Mouse (Mus musculus) liver, embryonic 15.5 days (tissue): ENCODE data around the gene Mmaa. TPM values are rescaled to one million over a fixed set of nuclear protein-coding genes. Genes with fewer than 3 reads are reported as not detected.
A peak's percentile ranks its signal among the peaks of the same experiment; 100 is the strongest.

ENCODE experiments used
- ATAC-seq: fragments of 200-750 bp; cut with Nextera tagmentation; 2 replicates; pipeline ENCODE4 v1.8.0; 2017; ENCODE audit warnings: moderate number of reproducible peaks, mild to moderate bottlenecking, moderate library complexity; ENCODE audit not compliant: insufficient read depth
- H3K27ac ChIP-seq: fragments of 300-500 bp; sonication (generic); replicated peaks from 2 replicates; pipeline ENCODE4 v1.5.1; 2015; ENCODE audit warnings: mild to moderate bottlenecking, inconsistent platforms
- H3K27me3 ChIP-seq: fragments of 300-500 bp; sonication (generic); 2 replicates; pipeline ENCODE4 v1.6.1; 2015; ENCODE audit warnings: mild to moderate bottlenecking, inconsistent platforms
- H3K36me3 ChIP-seq: fragments of 300-500 bp; sonication (generic); replicated peaks from 2 replicates; pipeline ENCODE4 v1.6.1; 2015; ENCODE audit warnings: moderate library complexity, mild to moderate bottlenecking, inconsistent platforms
- H3K4me1 ChIP-seq: fragments of 300-500 bp; sonication (generic); replicated peaks from 2 replicates; pipeline ENCODE4 v1.6.1; 2015; ENCODE audit warnings: inconsistent platforms
- H3K4me2 ChIP-seq: fragments of 300-500 bp; sonication (generic); 2 replicates; pipeline ENCODE4 v1.6.1; 2015; ENCODE audit warnings: moderate library complexity, mild to moderate bottlenecking, inconsistent platforms
- H3K4me3 ChIP-seq: fragments of 300-500 bp; sonication (generic); replicated peaks from 2 replicates; pipeline ENCODE4 v1.5.1; 2015; ENCODE audit warnings: mild to moderate bottlenecking, inconsistent platforms
- H3K9ac ChIP-seq: fragments of 300-500 bp; sonication (generic); 2 replicates; pipeline ENCODE4 v1.6.1; 2015; ENCODE audit warnings: moderate library complexity, mild to moderate bottlenecking, inconsistent platforms
- H3K9me3 ChIP-seq: fragments of 300-500 bp; sonication (generic); replicated peaks from 2 replicates; pipeline ENCODE4 v1.6.1; 2016; ENCODE audit warnings: inconsistent platforms
- WGBS: fragments of 180-500 bp; shearing (Covaris S2); methylation state at CpG from one replicate; pipeline ENCODE4 v1.1.7; 2015; ENCODE audit warnings: mixed read lengths; ENCODE audit not compliant: insufficient replicate concordance; 5-methylcytosine and 5-hydroxymethylcytosine counted together
- polyA plus RNA-seq: library from polyadenylated mRNA; unstranded; fragments of >200 nt; fragmentation: Nextera tagmentation; extraction: Ambion mirVana; gene quantifications from 2 replicates; pipeline ENCODE4 v1.2.1, GENCODE M21; 2015

Gene Mmaa
- polyA plus RNA-seq, 1 experiment from 2014 or later, result 5.3 TPM

DNA sequence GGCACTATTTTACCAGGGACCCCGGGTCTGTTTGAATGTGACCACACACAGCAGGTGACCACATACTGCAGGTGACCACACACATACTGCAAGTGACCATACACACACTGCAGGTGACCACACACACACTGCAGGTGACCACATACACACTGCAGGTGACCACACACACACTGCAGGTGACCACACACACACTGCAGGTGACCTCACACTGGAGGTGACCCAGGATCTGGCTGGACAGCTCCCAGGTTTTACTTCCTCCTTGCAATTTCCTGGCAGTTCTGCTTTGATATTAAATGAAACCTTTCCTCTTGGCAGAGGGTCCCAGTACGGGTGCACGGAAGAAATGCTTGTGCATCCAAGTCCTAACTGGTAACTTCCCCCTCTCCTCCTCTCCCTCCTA is 29.3 kb upstream of the Mmaa start:
- H3K4me2 ChIP-seq, result no peak overlapping the region
- H3K9ac ChIP-seq, result no peak overlapping the region
- no peaks in the 10 kb centered on the region for H3K27me3 ChIP-seq
- 33% methylated on average over 3 of the region's 3 CpGs for WGBS
- H3K4me1 ChIP-seq, result no peaks in the 10 kb centered on the region
- H3K27ac ChIP-seq, result no peak overlapping the region
- no peaks in the 10 kb centered on the region for H3K9me3 ChIP-seq
- no peaks in the 10 kb centered on the region for H3K36me3 ChIP-seq
- no peak for ATAC-seq
- no peak overlapping the region for H3K4me3 ChIP-seq

DNA sequence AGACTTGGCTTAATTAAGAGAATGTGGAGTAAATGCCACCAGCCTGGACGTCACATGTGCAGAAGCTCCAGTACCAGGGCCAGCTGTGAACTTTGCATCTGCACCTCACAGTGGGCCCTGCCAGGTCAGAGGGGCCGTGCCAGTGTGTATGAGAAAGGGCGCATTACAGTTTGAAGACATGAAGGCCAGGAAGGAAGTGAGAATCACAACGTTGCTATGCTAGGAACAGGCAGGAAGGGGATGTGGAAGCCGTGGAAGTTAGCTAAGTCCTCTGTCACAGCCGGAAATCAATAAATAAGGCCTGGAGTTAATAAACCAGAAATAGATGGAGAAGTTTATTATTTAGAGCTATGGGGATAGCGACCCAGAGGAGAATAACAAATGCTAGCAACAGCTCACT is 28.4 kb upstream of the Mmaa start:
- Histone ChIP-seq H3K9ac (no peak overlapping the region), H3K27ac (no peak overlapping the region), H3K4me3 (no peak overlapping the region), H3K9me3 (no peaks in the 10 kb centered on the region), H3K4me1 (no peaks in the 10 kb centered on the region), H3K36me3 (no peaks in the 10 kb centered on the region), H3K27me3 (no peaks in the 10 kb centered on the region), H3K4me2 (no peak overlapping the region)
- no peak for ATAC-seq
- WGBS, result 28% methylated on average over 7 of the region's 7 CpGs

DNA sequence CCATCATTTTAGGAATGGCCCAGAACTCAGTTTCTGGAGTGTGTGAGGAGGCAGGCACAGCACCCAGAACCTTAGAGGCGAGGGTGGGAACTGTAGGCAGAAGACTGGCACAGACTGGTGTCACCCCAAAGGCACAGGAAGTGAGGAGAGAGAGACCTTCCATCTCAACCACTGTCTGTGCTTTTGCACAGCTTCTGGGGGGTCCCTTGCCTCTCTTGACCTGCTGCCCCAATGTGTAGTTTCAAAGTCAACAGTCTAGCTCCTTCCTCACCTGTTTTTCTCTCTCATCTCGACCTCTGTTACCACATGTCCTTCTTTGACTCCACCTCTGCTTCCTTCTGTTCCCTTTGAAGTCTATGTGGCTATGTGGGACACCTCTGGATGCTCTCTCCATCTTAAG is 16.1 kb upstream of the Mmaa start:
- 38% methylated on average over 2 of the region's 2 CpGs for WGBS
- no peaks in the 10 kb centered on the region for H3K27me3 ChIP-seq
- H3K27ac ChIP-seq, result no peak overlapping the region
- no peaks in the 10 kb centered on the region for H3K9me3 ChIP-seq
- H3K4me3 ChIP-seq, result no peak overlapping the region
- no peaks in the 10 kb centered on the region for H3K36me3 ChIP-seq
- H3K4me1 ChIP-seq, result no peaks in the 10 kb centered on the region
- H3K4me2 ChIP-seq, result no peak overlapping the region
- no peak for ATAC-seq
- no peak overlapping the region for H3K9ac ChIP-seq

DNA sequence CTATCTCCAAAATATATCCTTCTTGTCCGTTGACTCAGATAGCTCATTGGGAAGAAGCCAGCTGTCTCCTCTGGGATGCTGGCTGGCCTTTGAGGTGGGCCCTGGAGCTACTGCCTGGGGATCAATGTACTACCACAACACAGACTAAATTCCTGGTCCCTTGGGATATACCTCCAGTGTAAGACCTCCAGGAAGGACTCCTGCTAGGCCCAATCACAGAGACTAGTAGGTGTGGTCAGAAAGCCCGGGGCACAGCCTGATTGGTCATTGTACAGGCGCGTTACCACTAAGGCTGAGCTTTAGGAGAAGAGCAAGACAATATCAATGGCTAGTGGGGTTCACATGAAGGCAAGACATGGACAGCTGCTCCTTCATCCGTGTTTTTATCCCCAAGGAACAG is 11.2 kb upstream of the Mmaa start:
- no peak overlapping the region for H3K9ac ChIP-seq
- H3K4me3 ChIP-seq, result no peak overlapping the region
- H3K9me3 ChIP-seq, result no peaks in the 10 kb centered on the region
- no peak overlapping the region for H3K4me2 ChIP-seq
- H3K27ac ChIP-seq, result no peak overlapping the region
- WGBS, result 69% methylated on average over 5 of the region's 5 CpGs
- no peaks in the 10 kb centered on the region for H3K36me3 ChIP-seq
- H3K4me1 ChIP-seq, result no peaks in the 10 kb centered on the region
- no peak for ATAC-seq
- H3K27me3 ChIP-seq, result no peaks in the 10 kb centered on the region

GRCm38 (mm10) chr8:79301548-79301947 is 6.8 kb upstream of the Mmaa start:
- Histone ChIP-seq H3K4me2 (no peak overlapping the region), H3K27me3 (no peaks in the 10 kb centered on the region), H3K27ac (no peak overlapping the region), H3K9me3 (no peaks in the 10 kb centered on the region), H3K4me1 (no peaks in the 10 kb centered on the region), H3K4me3 (no peak overlapping the region), H3K36me3 (no peaks in the 10 kb centered on the region), H3K9ac (no peak overlapping the region)
- WGBS, result 56% methylated on average over 3 of the region's 3 CpGs
- no peak for ATAC-seq

DNA sequence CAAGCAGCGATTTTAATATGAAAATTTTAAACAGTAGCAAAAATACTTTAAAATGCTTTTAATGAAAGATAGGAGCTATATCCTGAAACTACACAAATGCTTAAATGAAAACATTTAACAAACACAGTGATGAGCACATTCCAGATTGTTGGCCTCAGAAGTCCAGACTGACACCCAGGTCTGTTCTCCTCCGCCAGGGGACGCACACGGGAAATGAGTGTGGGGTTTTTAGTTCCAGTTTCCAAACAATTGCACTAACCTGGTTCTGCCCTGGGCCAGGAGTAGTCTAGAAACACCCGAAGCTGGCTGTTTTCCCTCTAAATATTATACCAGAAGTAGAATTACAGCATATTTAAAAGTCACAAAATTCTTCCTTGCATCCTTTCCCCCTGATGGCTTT is 5.0 kb upstream of the Mmaa start:
- H3K27me3 ChIP-seq, result no peaks in the 10 kb centered on the region
- H3K9me3 ChIP-seq, result no peaks in the 10 kb centered on the region
- H3K4me3 ChIP-seq, result no peak overlapping the region
- no peak overlapping the region for H3K4me2 ChIP-seq
- WGBS, result 59% methylated on average over 5 of the region's 5 CpGs
- H3K36me3 ChIP-seq, result no peaks in the 10 kb centered on the region
- H3K9ac ChIP-seq, result no peak overlapping the region
- H3K27ac ChIP-seq, result no peak overlapping the region
- ATAC-seq, result no peak
- peaks cover 7% of the 10 kb centered on the region for H3K4me1 ChIP-seq

DNA sequence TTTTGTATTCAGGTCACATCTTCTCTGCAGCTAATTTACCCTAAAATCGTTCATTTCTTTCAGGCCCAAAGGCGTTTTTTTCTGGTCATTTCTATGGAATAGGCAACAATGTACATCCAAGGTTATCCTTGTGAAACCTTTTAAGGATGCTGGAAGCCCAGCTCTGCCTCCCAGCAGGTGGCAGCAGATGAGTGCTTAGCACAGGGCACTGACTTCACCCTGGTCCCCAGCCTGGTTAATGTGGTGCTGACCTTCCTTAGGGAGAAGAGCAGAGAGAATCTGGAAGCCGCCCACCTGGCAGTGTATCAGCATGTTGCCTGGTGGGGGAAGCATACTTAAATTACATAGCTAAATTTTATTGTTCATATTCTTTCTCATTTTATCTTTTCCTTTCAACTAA is 3.0 kb upstream of the Mmaa start:
- H3K9ac ChIP-seq, result no peak overlapping the region
- H3K4me3 ChIP-seq, result no peak overlapping the region
- H3K36me3 ChIP-seq, result no peaks in the 10 kb centered on the region
- no peak overlapping the region for H3K4me2 ChIP-seq
- H3K27me3 ChIP-seq, result no peaks in the 10 kb centered on the region
- no peak for ATAC-seq
- WGBS, result 42% methylated on average over 3 of the region's 3 CpGs
- no peaks in the 10 kb centered on the region for H3K9me3 ChIP-seq
- H3K4me1 ChIP-seq, result peaks cover 19% of the 10 kb centered on the region
- no peak overlapping the region for H3K27ac ChIP-seq

DNA sequence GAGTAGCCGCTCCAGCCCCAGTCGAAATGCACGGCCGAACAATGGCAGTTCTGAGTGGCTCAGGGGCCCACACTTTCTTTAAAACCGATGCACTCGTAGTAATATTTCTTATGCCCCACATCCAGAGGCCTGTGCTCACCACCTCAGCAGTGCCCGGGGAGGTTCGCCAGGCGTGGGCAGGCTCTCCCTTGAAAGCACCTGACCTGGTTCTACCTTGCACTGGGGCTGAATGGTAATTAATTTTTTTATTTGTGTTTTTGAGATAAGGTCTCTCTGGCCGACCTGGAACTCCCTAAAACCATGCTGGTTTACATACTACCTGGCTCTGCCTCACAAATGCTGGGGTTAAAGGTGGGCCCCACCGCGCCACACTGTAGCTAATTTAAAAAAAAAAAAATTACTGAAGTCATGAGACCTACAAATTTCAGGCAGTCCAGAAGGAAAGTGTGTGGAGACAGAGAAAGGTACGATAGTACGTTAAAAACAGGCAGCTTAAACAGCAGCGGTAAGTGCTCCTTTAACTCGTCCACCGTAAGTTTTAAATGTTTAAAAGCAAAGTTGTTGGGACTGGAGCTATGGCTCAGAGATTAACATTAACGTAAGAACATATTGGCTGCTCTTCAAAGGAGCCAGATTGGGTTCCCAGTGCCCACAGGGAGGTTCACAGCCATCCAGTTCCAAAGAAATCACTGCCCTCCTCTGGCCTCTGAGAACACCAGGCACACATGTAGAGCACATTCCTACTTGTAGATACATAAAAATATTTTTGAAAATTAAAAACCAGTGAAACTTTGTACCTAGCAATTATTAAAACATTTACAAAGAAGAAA is 754 bp upstream of the Mmaa start:
- peaks cover 20% of the 10 kb centered on the region for H3K4me1 ChIP-seq
- no peak for ATAC-seq
- no peaks in the 10 kb centered on the region for H3K9me3 ChIP-seq
- H3K4me3 ChIP-seq, result peak overlapping the region; percentile 78
- peak overlapping the region; percentile 95 for H3K4me2 ChIP-seq
- peak overlapping the region; percentile 86 for H3K9ac ChIP-seq
- 12% methylated on average over 18 of the region's 18 CpGs for WGBS
- peak overlapping the region; percentile 84 for H3K27ac ChIP-seq
- H3K36me3 ChIP-seq, result no peaks in the 10 kb centered on the region
- H3K27me3 ChIP-seq, result no peaks in the 10 kb centered on the region

DNA sequence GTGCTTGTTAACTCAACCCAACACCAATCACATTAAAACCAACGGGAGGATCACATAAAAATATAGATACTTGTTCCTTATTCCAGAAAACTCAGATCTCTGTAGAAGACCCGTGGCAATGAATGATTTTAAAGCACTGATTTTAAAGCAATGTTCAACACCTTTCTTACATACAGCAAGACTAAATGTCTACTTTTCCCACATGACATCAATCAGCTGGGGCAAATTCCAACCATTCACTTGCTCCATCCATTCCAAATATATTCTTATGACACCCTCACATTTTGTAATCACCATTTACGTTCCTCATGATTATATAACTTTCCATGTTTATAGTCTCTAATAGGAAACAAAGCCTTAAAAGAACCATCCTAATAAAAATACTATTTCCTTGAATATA is 896 bp downstream of the Mmaa start:
- no peaks in the 10 kb centered on the region for H3K36me3 ChIP-seq
- no peak overlapping the region for H3K27ac ChIP-seq
- 48% methylated on average over 3 of the region's 3 CpGs for WGBS
- no peaks in the 10 kb centered on the region for H3K27me3 ChIP-seq
- peak overlapping the region; percentile 78 for H3K4me3 ChIP-seq
- peak overlapping the region; percentile 95 for H3K4me2 ChIP-seq
- H3K4me1 ChIP-seq, result peaks cover 20% of the 10 kb centered on the region
- no peaks in the 10 kb centered on the region for H3K9me3 ChIP-seq
- ATAC-seq, result no peak
- 0 out of 2 replicates have a peak overlapping the region, but pooled peaks have one; percentile 21 for H3K9ac ChIP-seq

DNA sequence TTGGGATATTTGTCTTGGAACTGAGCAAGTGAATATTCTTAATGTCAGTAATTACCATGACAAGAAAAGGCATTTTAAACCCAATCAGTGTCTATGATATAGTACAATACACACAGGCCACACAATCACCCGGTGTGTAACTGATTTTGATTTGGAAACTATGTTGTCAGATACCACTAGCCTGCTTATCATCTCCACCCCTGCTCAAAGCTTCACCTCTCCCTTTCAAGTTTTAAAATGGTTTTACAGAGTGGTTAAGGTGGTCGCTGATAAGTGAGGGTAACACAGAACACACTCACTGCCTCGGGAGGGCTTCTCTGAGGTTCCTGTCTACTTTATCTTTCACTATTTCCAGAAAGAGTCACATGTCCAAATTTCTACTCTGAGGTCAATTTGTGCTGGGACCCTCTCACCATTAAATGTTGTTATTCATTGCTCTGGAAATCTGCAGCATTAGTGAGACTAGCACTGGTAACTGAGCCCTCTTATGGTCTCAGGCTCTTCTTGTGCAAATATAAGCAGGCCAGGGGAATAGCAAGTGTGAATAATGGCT is 1.9 kb downstream of the Mmaa start:
- H3K9me3 ChIP-seq, result no peaks in the 10 kb centered on the region
- H3K4me2 ChIP-seq, result peak overlapping the region; percentile 95; the same call in 1 of the 2 replicates
- H3K9ac ChIP-seq, result no peak overlapping the region
- WGBS, result 12% methylated on average over 3 of the region's 3 CpGs
- H3K36me3 ChIP-seq, result no peaks in the 10 kb centered on the region
- peaks cover 20% of the 10 kb centered on the region for H3K4me1 ChIP-seq
- no peak overlapping the region for H3K27ac ChIP-seq
- no peak for ATAC-seq
- no peaks in the 10 kb centered on the region for H3K27me3 ChIP-seq
- H3K4me3 ChIP-seq, result no peak overlapping the region

DNA sequence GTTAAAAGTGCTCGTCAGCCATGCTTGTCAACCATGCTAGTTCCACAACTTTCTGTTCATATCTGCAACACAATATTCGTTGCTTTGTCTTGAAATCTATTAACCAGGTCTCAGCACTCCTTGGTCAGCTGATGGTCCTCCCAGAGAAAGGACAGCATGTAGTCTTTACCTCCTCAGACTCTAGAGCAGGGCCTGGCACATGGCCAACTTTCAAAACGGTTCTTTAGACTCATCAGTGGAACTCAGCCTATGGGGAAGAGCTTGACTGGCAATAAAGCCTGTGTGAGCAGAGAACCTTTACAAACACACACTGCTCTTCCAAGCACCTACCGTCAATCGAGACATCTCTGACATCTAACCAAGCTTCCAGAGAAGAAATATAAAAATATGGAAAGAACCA is 5.1 kb downstream of the Mmaa start:
- no peaks in the 10 kb centered on the region for H3K27me3 ChIP-seq
- H3K27ac ChIP-seq, result no peak overlapping the region
- no peak overlapping the region for H3K4me2 ChIP-seq
- H3K9me3 ChIP-seq, result no peaks in the 10 kb centered on the region
- H3K4me3 ChIP-seq, result no peak overlapping the region
- ATAC-seq, result no peak
- H3K9ac ChIP-seq, result no peak overlapping the region
- H3K36me3 ChIP-seq, result no peaks in the 10 kb centered on the region
- H3K4me1 ChIP-seq, result peaks cover 13% of the 10 kb centered on the region
- WGBS, result 62% methylated on average over 5 of the region's 5 CpGs

GRCm38 (mm10) chr8:79288681-79289080 is 6.1 kb downstream of the Mmaa start:
- WGBS, result 48% methylated on average over 2 of the region's 2 CpGs
- ATAC-seq, result no peak

More at GRCm38 (mm10) chr8:79288681-79289080, 6.1 kb downstream of the Mmaa start:
- H3K27me3 ChIP-seq, result no peaks in the 10 kb centered on the region
- no peak overlapping the region for H3K4me2 ChIP-seq
- H3K9ac ChIP-seq, result no peak overlapping the region
- no peaks in the 10 kb centered on the region for H3K9me3 ChIP-seq
- H3K27ac ChIP-seq, result no peak overlapping the region
- H3K4me1 ChIP-seq, result peaks cover 10% of the 10 kb centered on the region
- no peak overlapping the region for H3K4me3 ChIP-seq
- no peaks in the 10 kb centered on the region for H3K36me3 ChIP-seq
